Mouse (Mus musculus): ENCODE results near the gene Smpd4. TPM values are rescaled to one million over a fixed set of nuclear protein-coding genes. Genes with fewer than 3 reads are reported as not detected.

Smpd4 gene
- total RNA-seq, 2 experiments from 2014 or later, result 47.7 to 50.1 TPM

DNA sequence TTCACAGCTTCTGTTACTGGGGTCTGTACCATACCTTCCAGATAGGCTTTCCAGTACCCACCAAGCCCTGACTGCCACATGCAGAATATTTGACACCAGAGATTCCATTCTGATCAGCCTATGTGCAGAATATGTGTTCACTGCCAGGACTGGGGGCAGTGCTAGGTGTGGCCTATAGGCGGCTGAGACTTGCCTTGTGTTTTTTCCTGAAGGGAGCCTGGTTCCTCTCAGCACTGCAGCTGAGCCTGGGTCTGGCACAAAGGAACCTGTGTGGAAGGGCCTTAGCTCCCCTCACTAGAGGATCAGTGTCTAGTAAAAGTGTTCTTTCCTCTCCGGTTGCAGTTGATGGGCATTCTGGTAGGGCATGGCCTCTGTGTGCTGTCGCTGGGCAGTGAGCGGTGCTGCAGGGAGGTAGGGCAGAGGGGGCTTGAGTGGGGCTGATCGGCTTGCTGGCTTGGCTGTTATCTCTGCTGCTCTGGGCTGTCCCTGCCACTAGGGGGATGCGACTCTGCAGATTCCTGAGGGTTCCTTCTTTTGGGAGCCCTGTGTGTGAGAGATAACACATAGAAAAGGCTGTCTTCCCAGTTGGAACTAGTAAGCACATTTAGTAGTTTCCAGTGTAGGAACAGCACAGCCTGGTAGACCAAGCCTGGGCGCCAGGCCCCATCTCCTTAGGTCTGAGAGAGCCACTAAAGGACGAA, 14.5 kb downstream of the Smpd4 start:
- intact Hi-C loops (cut with DNase I), result no loop called here
- no peak for DNase-seq (ENCODE audit: extremely low spot score in 1 of 2, low spot score in 2 of 2)

DNA sequence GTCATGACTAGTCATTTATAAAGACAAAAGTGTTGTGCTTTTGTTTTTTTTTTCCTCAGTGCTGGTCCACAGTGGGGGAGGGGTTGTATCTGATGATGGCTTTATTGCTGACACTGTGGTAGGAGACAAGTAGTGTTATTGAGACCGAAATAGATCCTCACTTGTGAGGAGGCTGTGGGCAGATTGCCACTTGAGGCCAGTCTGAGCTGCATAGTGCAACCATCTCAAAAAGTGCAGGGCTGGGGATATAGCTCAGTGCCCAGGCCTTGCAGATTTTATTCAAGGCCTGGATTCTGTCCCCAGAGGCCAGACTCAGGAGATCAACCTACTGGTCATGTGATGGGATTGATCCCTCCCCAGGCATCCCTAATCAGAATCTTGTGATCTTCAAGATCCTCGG, 17.8 kb downstream of the Smpd4 start:
- DNase-seq (ENCODE audit: extremely low spot score in 1 of 2, low spot score in 2 of 2), result no peak
- intact Hi-C loops (cut with DNase I), result no loop called here

DNA sequence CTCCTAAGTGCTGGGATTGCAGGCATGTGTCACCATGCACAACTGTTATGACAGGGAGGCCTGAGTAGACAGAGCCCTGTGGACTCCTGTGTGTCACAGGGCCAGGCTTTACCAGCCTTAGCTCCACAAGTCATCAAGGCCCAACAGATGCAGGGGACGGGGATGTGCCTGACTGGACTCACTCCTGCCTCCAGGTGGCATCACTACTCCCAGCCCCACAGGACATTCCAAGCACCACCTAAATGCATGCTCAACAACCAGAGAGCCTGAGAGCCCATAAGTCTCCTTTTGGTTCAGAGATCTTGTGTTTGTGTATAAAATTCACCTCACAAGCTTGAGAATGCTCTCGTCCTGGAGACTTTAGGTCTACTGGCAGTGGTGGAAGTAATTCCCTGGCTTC, 18.5 kb downstream of the Smpd4 start:
- DNase-seq (ENCODE audit: extremely low spot score in 1 of 2, low spot score in 2 of 2), result no peak
- intact Hi-C loops (cut with DNase I), result no loop called here

GRCm38 (mm10) chr16:17638036-17638628, 19.0 kb downstream of the Smpd4 start:
- intact Hi-C loops (cut with DNase I), result no loop called here
- no peak for DNase-seq (ENCODE audit: extremely low spot score in 1 of 2, low spot score in 2 of 2)

DNA sequence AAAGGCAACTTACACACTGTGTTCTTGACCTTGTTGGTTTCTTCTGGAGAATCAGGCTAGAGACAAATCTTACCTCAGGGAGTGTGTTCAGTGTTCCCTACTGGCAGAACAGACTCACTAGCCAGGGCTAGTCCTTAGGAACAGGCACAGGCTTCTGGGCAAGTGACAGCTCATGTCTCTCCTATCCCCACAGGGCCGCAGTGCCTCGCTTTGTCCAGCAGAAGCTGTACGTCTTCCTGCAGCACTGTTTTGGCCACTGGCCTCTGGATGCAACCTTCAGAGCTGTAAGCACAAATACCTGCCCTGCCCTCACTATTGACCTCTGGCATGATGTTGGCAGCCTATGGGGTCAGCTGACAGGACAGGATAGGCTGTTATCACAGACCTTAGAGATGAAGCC, 19.9 kb downstream of the Smpd4 start:
- intact Hi-C loops (cut with DNase I), result no loop called here
- DNase-seq (ENCODE audit: extremely low spot score in 1 of 2, low spot score in 2 of 2), result no peak

GRCm38 (mm10) chr16:17639951-17640350, 20.8 kb downstream of the Smpd4 start:
- intact Hi-C loops (cut with DNase I), result loop anchor here (10.0 kb wide), 1 partner anchor 175 kb away; no protein-coding TSS in a partner anchor
- DNase-seq (ENCODE audit: extremely low spot score in 1 of 2, low spot score in 2 of 2), result no peak

- no peak for DNase-seq (ENCODE audit: extremely low spot score in 1 of 2, low spot score in 2 of 2)
- intact Hi-C loops (cut with DNase I), result loop anchor here (10.0 kb wide), 1 partner anchor 174 kb away; no protein-coding TSS in a partner anchor
Observed at GRCm38 (mm10) chr16:17640706-17641105, 21.6 kb downstream of the Smpd4 start.

GRCm38 (mm10) chr16:17641301-17641700, 22.1 kb downstream of the Smpd4 start:
- DNase-seq (ENCODE audit: extremely low spot score in 1 of 2, low spot score in 2 of 2), result no peak
- intact Hi-C loops (cut with DNase I), result loop anchor here (10.0 kb wide), 1 partner anchor 174 kb away; no protein-coding TSS in a partner anchor

DNA sequence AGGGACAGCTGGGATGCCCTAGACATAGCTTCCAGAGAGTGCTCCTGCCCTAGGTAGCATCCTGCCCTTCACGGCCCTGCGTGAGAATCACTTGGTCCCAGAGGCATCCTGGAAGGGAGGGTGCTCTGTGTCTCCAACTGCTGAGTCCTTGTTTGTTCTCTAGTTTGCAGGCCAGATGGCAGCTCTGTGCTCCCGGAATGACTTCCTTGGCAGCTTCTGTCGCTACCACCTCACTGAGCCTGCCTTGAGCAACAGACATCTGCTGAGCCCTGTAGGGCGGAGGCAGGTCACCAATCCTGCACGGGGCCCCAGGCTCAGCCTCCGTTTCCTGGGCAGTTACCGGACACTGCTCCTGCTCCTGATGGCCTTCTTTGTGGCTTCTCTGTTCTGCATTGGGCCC, 23.2 kb downstream of the Smpd4 start:
- intact Hi-C loops (cut with DNase I), result loop anchor here (10.0 kb wide), 1 partner anchor 172 kb away; no protein-coding TSS in a partner anchor
- no peak for DNase-seq (ENCODE audit: extremely low spot score in 1 of 2, low spot score in 2 of 2)

DNA sequence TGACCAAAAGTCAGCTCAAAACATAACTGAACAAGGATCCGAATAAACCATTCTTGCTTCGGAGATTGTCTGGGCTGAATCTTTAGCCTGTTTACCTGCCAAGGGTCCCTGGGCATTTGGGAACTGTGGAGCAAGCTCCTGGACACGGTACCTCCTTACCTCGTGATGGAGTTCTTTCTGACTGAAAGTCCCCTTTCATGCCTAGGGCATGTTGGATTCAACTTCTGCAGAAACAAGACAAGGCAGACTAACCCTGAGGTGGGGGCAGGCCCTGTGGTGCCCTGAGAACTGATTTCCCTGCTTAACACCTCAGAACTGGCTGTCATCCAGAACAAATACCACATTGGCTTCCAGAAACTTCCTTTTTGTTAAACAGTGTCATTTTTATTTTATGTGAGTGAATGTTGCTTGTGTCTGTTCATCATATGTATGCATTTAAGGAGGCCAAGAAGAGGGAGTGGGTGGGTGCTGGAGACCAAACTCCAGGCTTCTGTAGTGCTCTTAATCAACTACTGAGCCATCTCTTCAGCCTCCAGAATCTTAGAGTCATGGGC, 24.4 kb downstream of the Smpd4 start:
- DNase-seq (ENCODE audit: extremely low spot score in 1 of 2, low spot score in 2 of 2), result no peak
- intact Hi-C loops (cut with DNase I), result loop anchor here (10.0 kb wide), 1 partner anchor 171 kb away; no protein-coding TSS in a partner anchor

- intact Hi-C loops (cut with DNase I), result loop anchor here (10.0 kb wide), 1 partner anchor 168 kb away; no protein-coding TSS in a partner anchor
- DNase-seq (ENCODE audit: extremely low spot score in 1 of 2, low spot score in 2 of 2), result peak; percentile 61 to 89
Observed at GRCm38 (mm10) chr16:17646310-17647114, 27.4 kb downstream of the Smpd4 start, which contains the start of gene Ccdc74a. Gene Ccdc74a, plus strand, starts transcription at chr16:17646470.

GRCm38 (mm10) chr16:17647156-17647555, 28.0 kb downstream of the Smpd4 start:
- DNase-seq (ENCODE audit: extremely low spot score in 1 of 2, low spot score in 2 of 2), result no peak
- intact Hi-C loops (cut with DNase I), result loop anchor here (10.0 kb wide), 1 partner anchor 168 kb away; no protein-coding TSS in a partner anchor

- no peak for DNase-seq (ENCODE audit: extremely low spot score in 1 of 2, low spot score in 2 of 2)
- intact Hi-C loops (cut with DNase I), result loop anchor here (10.0 kb wide), 1 partner anchor 167 kb away; no protein-coding TSS in a partner anchor
Observed at GRCm38 (mm10) chr16:17647566-17648340, 28.6 kb downstream of the Smpd4 start.

DNA sequence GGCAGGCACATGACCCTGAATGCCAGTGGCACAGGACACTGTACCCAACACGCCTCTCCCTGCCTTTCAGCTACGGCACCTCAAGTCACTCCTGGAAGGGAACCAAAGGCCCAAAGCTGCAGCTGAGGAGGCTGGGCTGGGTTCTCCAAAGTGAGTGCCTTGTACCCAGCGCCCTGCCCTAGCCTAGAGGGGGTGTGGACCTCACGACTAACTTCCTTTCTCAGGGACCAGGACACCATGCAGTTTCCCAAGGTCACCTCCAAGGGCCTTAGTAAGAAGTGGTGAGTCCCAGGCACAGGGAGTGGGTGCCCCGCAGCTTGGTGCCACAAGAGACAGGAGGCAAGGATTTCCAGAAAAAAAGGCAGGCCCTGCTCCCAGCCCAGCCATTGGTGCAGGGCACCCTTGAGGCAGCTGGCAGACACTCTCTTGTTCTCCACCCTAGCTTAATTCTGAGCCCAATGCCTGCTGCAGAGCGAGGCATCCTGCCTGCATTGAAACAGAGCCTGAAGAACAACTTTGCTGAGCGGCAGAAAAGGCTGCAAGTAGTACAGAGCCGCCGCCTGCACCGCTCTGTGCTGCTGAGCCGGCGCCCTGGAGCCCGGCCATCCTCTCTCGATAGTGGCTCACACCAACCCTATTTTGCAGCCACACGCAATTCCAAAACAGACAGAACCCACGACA, 30.9 kb downstream of the Smpd4 start:
- DNase-seq (ENCODE audit: extremely low spot score in 1 of 2, low spot score in 2 of 2), result no peak
- intact Hi-C loops (cut with DNase I), result loop anchor here (10.0 kb wide), 1 partner anchor 165 kb away; no protein-coding TSS in a partner anchor

DNA sequence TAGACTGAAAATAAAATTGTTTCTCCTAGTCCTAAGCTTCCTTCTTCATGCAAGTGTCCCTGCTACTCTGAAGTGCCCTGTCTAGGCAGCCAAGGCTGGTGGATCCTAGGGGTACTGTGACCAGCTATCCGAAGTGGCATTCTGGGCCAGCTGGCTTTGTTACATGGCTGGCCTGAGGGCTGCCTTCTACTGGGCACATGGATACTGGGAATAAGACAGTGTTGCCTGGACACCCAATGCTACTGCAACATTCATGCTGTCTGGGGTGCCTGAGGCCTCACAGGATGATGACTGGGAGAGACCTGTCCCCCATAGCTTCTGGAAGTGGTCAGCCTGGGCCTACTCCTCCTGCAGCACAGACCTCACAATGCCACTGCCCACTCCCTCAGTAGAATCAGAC, 31.6 kb downstream of the Smpd4 start:
- intact Hi-C loops (cut with DNase I), result no loop called here
- DNase-seq (ENCODE audit: extremely low spot score in 1 of 2, low spot score in 2 of 2), result no peak

- intact Hi-C loops (cut with DNase I), result no loop called here
- DNase-seq (ENCODE audit: extremely low spot score in 1 of 2, low spot score in 2 of 2), result no peak
Observed at GRCm38 (mm10) chr16:17652607-17653006, 33.5 kb downstream of the Smpd4 start.

DNA sequence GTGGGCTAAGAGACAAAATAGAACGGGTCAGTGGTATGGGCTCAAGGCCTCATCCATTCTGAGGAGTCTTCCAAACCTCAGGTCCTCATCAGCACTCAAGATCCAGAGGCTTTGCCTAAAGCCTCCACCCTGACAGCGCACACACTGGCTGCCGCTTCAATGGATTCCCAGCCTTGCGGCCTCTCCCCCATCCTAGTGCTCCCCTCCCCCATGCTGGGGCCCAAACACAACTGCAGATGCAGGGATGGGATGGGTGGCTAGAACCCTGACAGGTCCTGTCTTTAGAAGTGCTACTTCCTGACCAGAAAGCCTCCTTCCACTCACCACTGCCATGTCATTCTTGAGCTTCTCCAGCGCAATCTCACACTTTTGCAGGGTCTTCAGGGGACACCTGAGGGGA, 34.4 kb downstream of the Smpd4 start:
- DNase-seq (ENCODE audit: extremely low spot score in 1 of 2, low spot score in 2 of 2), result no peak
- intact Hi-C loops (cut with DNase I), result no loop called here
